ENCODE assay signal across 8 mouse cellular contexts in genomic region chr5:137349384-137350204, GRCm38 (mm10). TPM values are rescaled to one million over a fixed set of nuclear protein-coding genes. Genes with fewer than 3 reads are reported as not detected.
DNase-seq lines count a peak whose midpoint lies in the region; ATAC-seq and TF ChIP-seq lines count a peak whose summit lies in the region.

TSS of gene Ephb4 (plus strand) at chr5:137350109.

- no peaks in the 10 kb centered on the region for H3K9me3 ChIP-seq in G1E (replicated peaks)

- H3K36me3 ChIP-seq in G1E (replicated peaks) = no peaks in the 10 kb centered on the region

- ATAC-seq in G1E (ENCODE audit: extremely low read depth, insufficient number of reproducible peaks, low FRiP score, poor library complexity, severe bottlenecking) = no peak

- intact Hi-C loops in heart, postnatal 25 days (cut with DNase I) = loop anchor here (1.0 kb wide), 1 partner anchor 10 kb away; no protein-coding TSS in a partner anchor

- WGBS in large intestine, adult 2 months = 1% methylated on average over 32 of the region's 32 CpGs
- WGBS in lung, adult 2 months = 1% methylated on average over 32 of the region's 32 CpGs

- peak within 1 kb of the TSS; percentile 20; the same call in 1 of the 2 replicates for H3K4me3 ChIP-seq in G1E (ENCODE audit: low read depth, low read length)
- H3K4me3 ChIP-seq in lung, adult 2 months (replicated peaks; ENCODE audit: extremely low read depth, low read depth, low read length) = peak within 1 kb of the TSS; percentile 79

- DNase-seq in G1E (ENCODE audit: low spot score) = no peak
- DNase-seq in brain, adult 2 months (ENCODE audit: low read depth, low spot score) = peak; percentile 19
- DNase-seq in forelimb bud, embryonic 11.5 days (ENCODE audit: low read depth, low spot score) = peak; percentile 96
- peak; percentile 95 for DNase-seq in heart, postnatal 25 days (ENCODE audit: low spot score)
- peak; percentile 80 for DNase-seq in large intestine, adult 2 months (ENCODE audit: low read depth, low spot score)
- DNase-seq in lung, adult 2 months = peak; percentile 88
- DNase-seq in ovary, postnatal 14 days (ENCODE audit: low spot score) = peak; percentile 77
- DNase-seq in yolk sac, embryonic 10.5 days (ENCODE audit: low spot score) = peak; percentile 98

- H3K4me1 ChIP-seq in G1E (ENCODE audit: insufficient read depth, low read depth, low read length) = peaks cover 4% of the 10 kb centered on the region
- H3K4me1 ChIP-seq in lung, adult 2 months (ENCODE audit: control insufficient read depth, insufficient read depth, low read length) = peaks cover 15% of the 10 kb centered on the region

- TF ChIP-seq CTCF in G1E (IDR thresholded peaks at IDR 0.05; ENCODE audit: low read depth, low read length) = no peak
- TF ChIP-seq CTCF in lung, adult 2 months (IDR thresholded peaks at IDR 0.05; ENCODE audit: insufficient read depth, low read length) = 0 out of 2 replicates have a peak, but pooled peaks have one; percentile 3

- peaks cover 71% of the 10 kb centered on the region for H3K27me3 ChIP-seq in G1E (ENCODE audit: insufficient read depth, low read length)

- peak; percentile 95; the same call in 1 of the 2 replicates for TF ChIP-seq POLR2A in lung, adult 2 months (IDR thresholded peaks at IDR 0.05; ENCODE audit: borderline replicate concordance, extremely low read depth, low read depth, low read length)

RNA-seq across cellular contexts. Expression of gene Ephb4, which starts in this region (rescaled TPM):
- total RNA-seq in G1E (2014; fragmentation: Nextera tagmentation) (not detected in 2 replicates), G1E (2017) (under 0.01 and 0.05 TPM in 2 replicates)
- polyA plus RNA-seq in G1E (2012) = 0.07 TPM in 2 replicates
- 10 to 100 TPM; 52.5 to 64.2 TPM for total RNA-seq in heart, postnatal 25 days (2021)
- 36.5 and 43.7 TPM in 2 replicates for polyA plus RNA-seq in large intestine, adult 2 months (2012; rRNA removed)
- polyA plus RNA-seq in lung, adult 2 months (2012; rRNA removed) = 105 and 123 TPM in 2 replicates

Comparison
In these comparisons a context has a peak if more than half of its experiments do, and no peak if none do; other contexts are left out.
1. RNA of gene Ephb4 (total RNA-seq): 52.5 to 64.2 TPM in heart, postnatal 25 days; under 0.01 to 0.05 TPM in G1E; every median in the first group is over 10 times any median in the second.
2. RNA of gene Ephb4 (polyA plus RNA-seq): 105 to 123 TPM in lung, adult 2 months and 36.5 to 43.7 TPM in large intestine, adult 2 months; 0.07 TPM in G1E; every median in the first group is over 10 times any median in the second.